Mouse (Mus musculus) liver, adult 2 months (tissue): ENCODE data around the gene Ankrd1.

Experiments
- CTCF ChIP-seq: fragments of 200-500 bp; IDR thresholded peaks from 2 replicates; pipeline ENCODE4 v1.5.1; 2011; ENCODE audit warnings: low read depth, low read length, control low read depth
- POLR2A ChIP-seq: fragments of 200-500 bp; IDR thresholded peaks from 2 replicates; pipeline ENCODE4 v1.6.1; 2011; ENCODE audit warnings: low read length, control low read depth; ENCODE audit not compliant: insufficient read depth; ENCODE audit errors: extremely low read depth

GRCm38 (mm10) chr19:36103909-36104308 is 16.0 kb downstream of the Ankrd1 start:
- TF ChIP-seq CTCF (no peak), POLR2A (no peak)
